In genomic region chr4:47502546-47502971, GRCm38 (mm10) we compare ENCODE assay signal across 8 mouse cellular contexts. TPM values are rescaled to one million over a fixed set of nuclear protein-coding genes. Genes with fewer than 3 reads are reported as not detected.
A peak's percentile ranks its signal among the peaks of the same experiment; 100 is the strongest.
DNase-seq lines count a peak whose midpoint lies in the region; ATAC-seq and TF ChIP-seq lines count a peak whose summit lies in the region.

No protein-coding gene starts in this region.

- 26% methylated on average over 4 of the region's 4 CpGs for WGBS in embryonic facial prominence, embryonic 14.5 days
- 26% methylated on average over 4 of the region's 4 CpGs for WGBS in hindbrain, embryonic 11.5 days
- 34% methylated on average over 4 of the region's 4 CpGs for WGBS in midbrain, embryonic 12.5 days
- 18% methylated on average over 4 of the region's 4 CpGs for WGBS in stomach, postnatal 0 days

- no peak overlapping the region for H3K4me3 ChIP-seq in embryonic facial prominence, embryonic 14.5 days (ENCODE audit: low read depth, low read length)
- no peak overlapping the region for H3K4me3 ChIP-seq in hindbrain, embryonic 11.5 days (ENCODE audit: low read depth, low read length)
- H3K4me3 ChIP-seq in left cerebral cortex, adult 2 months = peak overlapping the region; percentile 37
- no peak overlapping the region for H3K4me3 ChIP-seq in midbrain, embryonic 12.5 days
- no peak overlapping the region for H3K4me3 ChIP-seq in stomach, postnatal 0 days (ENCODE audit: low read depth, low read length)

- no peak overlapping the region for H3K27ac ChIP-seq in embryonic facial prominence, embryonic 14.5 days (replicated peaks; ENCODE audit: low read depth, low read length)
- H3K27ac ChIP-seq in hindbrain, embryonic 11.5 days (ENCODE audit: low read depth, low read length) = no peak overlapping the region
- H3K27ac ChIP-seq in left cerebral cortex, adult 2 months = peak overlapping the region; percentile 49; the same call in 1 of the 2 replicates
- H3K27ac ChIP-seq in midbrain, embryonic 12.5 days (replicated peaks) = no peak overlapping the region
- no peak overlapping the region for H3K27ac ChIP-seq in stomach, postnatal 0 days (replicated peaks)

- H3K36me3 ChIP-seq in embryonic facial prominence, embryonic 14.5 days (ENCODE audit: control insufficient read depth, insufficient read depth, low read length) = no peaks in the 10 kb centered on the region
- no peaks in the 10 kb centered on the region for H3K36me3 ChIP-seq in hindbrain, embryonic 11.5 days (ENCODE audit: control insufficient read depth, insufficient read depth, low read length)
- H3K36me3 ChIP-seq in midbrain, embryonic 12.5 days = no peaks in the 10 kb centered on the region
- H3K36me3 ChIP-seq in stomach, postnatal 0 days (ENCODE audit: control insufficient read depth, insufficient read depth, low read length) = no peaks in the 10 kb centered on the region

- TF ChIP-seq EP300 in stomach, postnatal 0 days (optimal IDR thresholded peaks at IDR 0.05) = no peak

- H3K9me3 ChIP-seq in embryonic facial prominence, embryonic 14.5 days (ENCODE audit: control insufficient read depth, low read length) = no peaks in the 10 kb centered on the region
- no peaks in the 10 kb centered on the region for H3K9me3 ChIP-seq in hindbrain, embryonic 11.5 days (ENCODE audit: control insufficient read depth, low read length)
- no peaks in the 10 kb centered on the region for H3K9me3 ChIP-seq in midbrain, embryonic 12.5 days
- no peaks in the 10 kb centered on the region for H3K9me3 ChIP-seq in stomach, postnatal 0 days (ENCODE audit: control insufficient read depth, low read length)

- ATAC-seq in embryonic facial prominence, embryonic 14.5 days (ENCODE audit: low read depth) = peak; percentile 39; the same call in 1 of the 2 replicates
- peak; percentile 22; the same call in 1 of the 2 replicates for ATAC-seq in hindbrain, embryonic 11.5 days (ENCODE audit: low FRiP score)
- ATAC-seq in midbrain, embryonic 12.5 days (ENCODE audit: low FRiP score, low read depth) = peak; percentile 62; the same call in 1 of the 2 replicates
- no peak for ATAC-seq in stomach, postnatal 0 days (ENCODE audit: low FRiP score, low TSS enrichment)

- intact Hi-C loops in left cerebral cortex, adult 2 months (cut with DNase I) = loop anchor here (2.0 to 10.0 kb wide), 2 partner anchors 64 to 542 kb away; partner anchors contain the start of gene Nr4a3

- no peaks in the 10 kb centered on the region; the same call in 1 of the 2 replicates for H3K4me1 ChIP-seq in embryonic facial prominence, embryonic 14.5 days (ENCODE audit: control insufficient read depth, insufficient read depth, low read length)
- no peaks in the 10 kb centered on the region for H3K4me1 ChIP-seq in hindbrain, embryonic 11.5 days (replicated peaks; ENCODE audit: control insufficient read depth, insufficient read depth, low read length)
- H3K4me1 ChIP-seq in midbrain, embryonic 12.5 days = no peaks in the 10 kb centered on the region
- no peaks in the 10 kb centered on the region for H3K4me1 ChIP-seq in stomach, postnatal 0 days (replicated peaks; ENCODE audit: control insufficient read depth, insufficient read depth)

- no peaks in the 10 kb centered on the region for H3K27me3 ChIP-seq in embryonic facial prominence, embryonic 14.5 days (replicated peaks; ENCODE audit: control insufficient read depth, insufficient read depth, low read length)
- no peaks in the 10 kb centered on the region for H3K27me3 ChIP-seq in hindbrain, embryonic 11.5 days (ENCODE audit: control insufficient read depth, insufficient read depth, low read length)
- H3K27me3 ChIP-seq in midbrain, embryonic 12.5 days = no peaks in the 10 kb centered on the region
- no peaks in the 10 kb centered on the region for H3K27me3 ChIP-seq in stomach, postnatal 0 days (ENCODE audit: control insufficient read depth, insufficient read depth, low read length)

- TF ChIP-seq CTCF in left cerebral cortex, adult 2 months (IDR thresholded peaks at IDR 0.05) = peak; percentile 86
- peak; percentile 82 for TF ChIP-seq CTCF in stomach, postnatal 0 days (IDR thresholded peaks at IDR 0.05; ENCODE audit: low read depth)

- no peak overlapping the region for H3K4me2 ChIP-seq in embryonic facial prominence, embryonic 14.5 days (ENCODE audit: low read depth, low read length)
- H3K4me2 ChIP-seq in hindbrain, embryonic 11.5 days (replicated peaks; ENCODE audit: low read depth, low read length) = no peak overlapping the region
- H3K4me2 ChIP-seq in midbrain, embryonic 12.5 days (replicated peaks) = no peak overlapping the region
- no peak overlapping the region for H3K4me2 ChIP-seq in stomach, postnatal 0 days (replicated peaks; ENCODE audit: low read depth)

- peak; percentile 33 for DNase-seq in ovary, postnatal 14 days (ENCODE audit: low spot score)
- no peak for DNase-seq in ovary, postnatal 10 days (ENCODE audit: low spot score)
- peak; percentile 45 to 58 for DNase-seq in adrenal gland, postnatal 36 days
- DNase-seq in embryonic facial prominence, embryonic 14.5 days (ENCODE audit: low spot score) = peak; percentile 61
- DNase-seq in hindbrain, embryonic 11.5 days (ENCODE audit: low spot score) = peak; percentile 74
- peak; percentile 43 to 55 for DNase-seq in left cerebral cortex, adult 2 months (ENCODE audit: extremely low spot score in 1 of 2, low spot score in 2 of 2)
- DNase-seq in stomach, postnatal 0 days (ENCODE audit: low spot score) = peak; percentile 50

- H3K9ac ChIP-seq in embryonic facial prominence, embryonic 14.5 days (ENCODE audit: low read depth, low read length) = no peak overlapping the region
- H3K9ac ChIP-seq in hindbrain, embryonic 11.5 days (ENCODE audit: low read depth, low read length) = no peak overlapping the region
- no peak overlapping the region for H3K9ac ChIP-seq in midbrain, embryonic 12.5 days (replicated peaks)
- H3K9ac ChIP-seq in stomach, postnatal 0 days (ENCODE audit: low read length) = no peak overlapping the region

RNA-seq across cellular contexts. Expression of gene Sec61b, which starts 28.1 kb away (rescaled TPM):
- total RNA-seq in adrenal gland, postnatal 36 days (2021) = 100 to 1,000 TPM; 262 to 279 TPM
- polyA plus RNA-seq in embryonic facial prominence, embryonic 14.5 days (2014; fragmentation: Nextera tagmentation; extraction: Ambion mirVana) = 430 and 465 TPM in 2 replicates
- 359 and 365 TPM in 2 replicates for polyA plus RNA-seq in hindbrain, embryonic 11.5 days (2014; fragmentation: Nextera tagmentation; extraction: Ambion mirVana)
- total RNA-seq in left cerebral cortex, adult 2 months (2021) = 10 to 100 TPM; 37.8 to 45.7 TPM
- polyA plus RNA-seq in midbrain, embryonic 12.5 days (2016; fragmentation: Nextera tagmentation; extraction: Ambion mirVana) = 295 and 325 TPM in 2 replicates
- polyA plus RNA-seq in stomach, postnatal 0 days (2015; fragmentation: Nextera tagmentation; extraction: Ambion mirVana) = 412 and 495 TPM in 2 replicates

RNA-seq across cellular contexts. Expression of gene Alg2, which starts 28.4 kb away (rescaled TPM):
- 100 to 1,000 TPM; 149 to 171 TPM for total RNA-seq in adrenal gland, postnatal 36 days (2021)
- 68.9 and 75.3 TPM in 2 replicates for polyA plus RNA-seq in embryonic facial prominence, embryonic 14.5 days (2014; fragmentation: Nextera tagmentation; extraction: Ambion mirVana)
- polyA plus RNA-seq in hindbrain, embryonic 11.5 days (2014; fragmentation: Nextera tagmentation; extraction: Ambion mirVana) = 161 TPM in 2 replicates
- 100 to 1,000 TPM; 114 to 117 TPM for total RNA-seq in left cerebral cortex, adult 2 months (2021)
- 161 and 164 TPM in 2 replicates for polyA plus RNA-seq in midbrain, embryonic 12.5 days (2016; fragmentation: Nextera tagmentation; extraction: Ambion mirVana)
- polyA plus RNA-seq in stomach, postnatal 0 days (2015; fragmentation: Nextera tagmentation; extraction: Ambion mirVana) = 24.5 and 26.2 TPM in 2 replicates
